Mouse (Mus musculus) CH12.LX (cell line): ENCODE results near the gene Rtl5. TPM values are rescaled to one million over a fixed set of nuclear protein-coding genes. Genes with fewer than 3 reads are reported as not detected.
A peak's percentile ranks its signal among the peaks of the same experiment; 100 is the strongest.

Experiments
- DNase-seq: peaks from one replicate; pipeline ENCODE4 v3.0.0-alpha.2; 2013; ENCODE audit errors: extremely low read depth
- H3K27ac ChIP-seq: 2 replicates; pipeline ENCODE4 v1.5.1; 2012; ENCODE audit warnings: low read depth, mild to moderate bottlenecking, control low read depth, moderate library complexity; ENCODE audit not compliant: insufficient read depth
- H3K27me3 ChIP-seq: replicated peaks from 2 replicates; pipeline ENCODE3; 2012; ENCODE audit warnings: inconsistent platforms
- H3K36me3 ChIP-seq, 2 experiments: replicated peaks in 1 of 2; 2 replicates each; pipeline versions ENCODE3 to v1.6.1; 2012; ENCODE audit warnings: inconsistent platforms in 1 of 2, low read length in 1 of 2, mild to moderate bottlenecking in 1 of 2, mixed read lengths in 1 of 2, moderate library complexity in 1 of 2; ENCODE audit not compliant: control insufficient read depth in 1 of 2, insufficient read depth in 1 of 2
- H3K4me1 ChIP-seq, 2 experiments: 2 replicates each; pipeline ENCODE4 v1.6.1; 2012; ENCODE audit warnings: inconsistent platforms in 1 of 2, moderate library complexity in 1 of 2; ENCODE audit not compliant: insufficient read depth in 2 of 2, control insufficient read depth in 1 of 2
- H3K4me2 ChIP-seq: 2 replicates; pipeline ENCODE4 v1.6.1; 2012; ENCODE audit warnings: low read depth, mild to moderate bottlenecking, control low read depth; ENCODE audit not compliant: poor library complexity, insufficient read depth, severe bottlenecking
- H3K4me3 ChIP-seq, 3 experiments: fragments of 150-350 bp in 1 of 3; sonication (generic) in 1 of 3; replicated peaks in 1 of 3; 2 replicates each; pipeline versions ENCODE3 to v1.5.1; 2011 to 2012; ENCODE audit warnings: low read depth in 2 of 3, low read length in 2 of 3, mild to moderate bottlenecking in 2 of 3, moderate library complexity in 2 of 3, control low read depth in 1 of 3, improper control_type of control experiment in 1 of 3, inconsistent platforms in 1 of 3, mixed read lengths in 1 of 3; ENCODE audit not compliant: poor library complexity in 1 of 3
- H3K79me2 ChIP-seq: replicated peaks from 2 replicates; pipeline ENCODE4 v1.6.1; 2012; ENCODE audit warnings: mild to moderate bottlenecking, moderate library complexity; ENCODE audit not compliant: control insufficient read depth, poor library complexity, insufficient read depth, severe bottlenecking; ENCODE audit errors: extremely low read depth
- H3K9ac ChIP-seq: 2 replicates; pipeline ENCODE4 v1.6.1; 2012; ENCODE audit warnings: low read depth, mild to moderate bottlenecking, control low read depth, moderate library complexity; ENCODE audit not compliant: insufficient read depth
- H3K9me3 ChIP-seq: replicated peaks from 2 replicates; pipeline ENCODE3; 2012; ENCODE audit warnings: low read length, inconsistent platforms, mixed read lengths
- BHLHE40 ChIP-seq: IDR thresholded peaks from 2 replicates; pipeline ENCODE4 v1.6.1; 2011; ENCODE audit warnings: mild to moderate bottlenecking, low read depth, low read length, improper control_type of control experiment
- CHD1 ChIP-seq: IDR thresholded peaks from 2 replicates; pipeline ENCODE4 v1.6.1; 2012; ENCODE audit warnings: low read depth, low read length, improper control_type of control experiment, inconsistent platforms
- CTCF ChIP-seq, 2 experiments: IDR thresholded peaks in 1 of 2; conservative IDR thresholded peaks in 1 of 2; 2 replicates each; pipeline ENCODE4 v1.5.1; 2011 to 2012; ENCODE audit warnings: low read depth in 2 of 2, low read length in 2 of 2, improper control_type of control experiment in 1 of 2, inconsistent platforms in 1 of 2, mild to moderate bottlenecking in 1 of 2, moderate library complexity in 1 of 2
- ELF1 ChIP-seq: IDR thresholded peaks from 2 replicates; pipeline ENCODE4 v1.6.1; 2014; ENCODE audit warnings: low read depth, mild to moderate bottlenecking, inconsistent platforms, low read length, improper control_type of control experiment
- ETS1 ChIP-seq: conservative IDR thresholded peaks from 2 replicates; pipeline ENCODE4 v1.6.1; 2012; ENCODE audit warnings: low read depth, mild to moderate bottlenecking, inconsistent platforms, low read length, improper control_type of control experiment, moderate library complexity
- GABPA ChIP-seq: IDR thresholded peaks from 2 replicates; pipeline ENCODE4 v1.6.1; 2012; ENCODE audit warnings: low read depth, low read length, improper control_type of control experiment, inconsistent platforms; ENCODE audit not compliant: insufficient replicate concordance
- JUN ChIP-seq: IDR thresholded peaks from 2 replicates; pipeline ENCODE4 v1.6.1; 2011; ENCODE audit warnings: low read depth, mild to moderate bottlenecking, low read length, improper control_type of control experiment, moderate library complexity; ENCODE audit not compliant: insufficient read depth
- JUND ChIP-seq: conservative IDR thresholded peaks from 2 replicates; pipeline ENCODE4 v1.6.1; 2011; ENCODE audit warnings: low read depth, low read length, improper control_type of control experiment
- MAFK ChIP-seq: IDR thresholded peaks from 2 replicates; pipeline ENCODE4 v1.6.1; 2011; ENCODE audit warnings: low read length, improper control_type of control experiment; ENCODE audit not compliant: insufficient replicate concordance
- MAX ChIP-seq: IDR thresholded peaks from 2 replicates; pipeline ENCODE4 v1.6.1; 2011; ENCODE audit warnings: low read length, improper control_type of control experiment
- MAZ ChIP-seq: IDR thresholded peaks from 2 replicates; pipeline ENCODE4 v1.6.1; 2012; ENCODE audit warnings: low read depth, mild to moderate bottlenecking, inconsistent platforms, low read length, improper control_type of control experiment, moderate library complexity
- MEF2A ChIP-seq: IDR thresholded peaks from 2 replicates; pipeline ENCODE4 v1.6.1; 2014; ENCODE audit warnings: low read depth, mild to moderate bottlenecking, inconsistent platforms, low read length, improper control_type of control experiment, borderline replicate concordance
- MXI1 ChIP-seq: IDR thresholded peaks from 2 replicates; pipeline ENCODE4 v1.6.1; 2011; ENCODE audit warnings: mild to moderate bottlenecking, low read depth, low read length, improper control_type of control experiment
- NRF1 ChIP-seq: IDR thresholded peaks from 2 replicates; pipeline ENCODE4 v1.6.1; 2014; ENCODE audit warnings: low read depth, mild to moderate bottlenecking, inconsistent platforms, low read length, improper control_type of control experiment, moderate library complexity
- POLR2A ChIP-seq: IDR thresholded peaks from 2 replicates; pipeline ENCODE4 v1.6.1; 2011; ENCODE audit warnings: low read depth, mild to moderate bottlenecking, improper control_type of control experiment, low read length
- POLR2AphosphoS2 ChIP-seq: IDR thresholded peaks from 2 replicates; pipeline ENCODE4 v1.6.1; 2011; ENCODE audit warnings: low read depth, low read length, improper control_type of control experiment
- RAD21 ChIP-seq: IDR thresholded peaks from 2 replicates; pipeline ENCODE4 v1.6.1; 2011; ENCODE audit warnings: low read depth, mild to moderate bottlenecking, low read length, improper control_type of control experiment, moderate library complexity
- SMC3 ChIP-seq: IDR thresholded peaks from 2 replicates; pipeline ENCODE4 v1.6.1; 2011; ENCODE audit warnings: low read depth, low read length, improper control_type of control experiment
- TCF12 ChIP-seq: IDR thresholded peaks from 2 replicates; pipeline ENCODE4 v1.6.1; 2014; ENCODE audit warnings: low read depth, mild to moderate bottlenecking, inconsistent platforms, low read length, improper control_type of control experiment
- UBTF ChIP-seq: IDR thresholded peaks from 2 replicates; pipeline ENCODE4 v1.6.1; 2012; ENCODE audit warnings: low read depth, mild to moderate bottlenecking, inconsistent platforms, low read length, improper control_type of control experiment, moderate library complexity
- ZC3H11A ChIP-seq: IDR thresholded peaks from 2 replicates; pipeline ENCODE4 v1.6.1; 2012; ENCODE audit warnings: low read depth, mild to moderate bottlenecking, inconsistent platforms, low read length, improper control_type of control experiment
- ZKSCAN1 ChIP-seq: IDR thresholded peaks from 2 replicates; pipeline ENCODE4 v1.6.1; 2012; ENCODE audit warnings: low read depth, inconsistent platforms, low read length, improper control_type of control experiment, borderline replicate concordance
- ZNF384 ChIP-seq: IDR thresholded peaks from 2 replicates; pipeline ENCODE4 v1.6.1; 2012; ENCODE audit warnings: low read depth, low read length, improper control_type of control experiment, inconsistent platforms
- dilution Hi-C: fragments of 300-500 bp; cut with MboI; formaldehyde crosslinking; loops from 2 replicates; pipeline ENCODE4 v1.14.3; 2020; ENCODE audit warnings: low sequenced_read_pairs; ENCODE audit not compliant: extremely low pct_unique_long_range_greater_than_20kb, extremely low pct_ligation_motif_present
- in situ Hi-C: fragments of 300-500 bp; cut with MboI; formaldehyde crosslinking; loops from 3 replicates; pipeline ENCODE4 v1.14.3; 2019; ENCODE audit warnings: low sequenced_read_pairs, low pct_ligation_motif_present, low pct_unique_long_range_greater_than_20kb, mixed read lengths
- polyA plus RNA-seq: library from polyadenylated mRNA; unstranded; fragments of >175 nt; gene quantifications from 2 replicates; pipeline ENCODE4 v1.2.1, GENCODE M21; 2012; ENCODE audit warnings: low read depth; ENCODE audit not compliant: insufficient read length
- total RNA-seq, 2 experiments: library from RNA; depleted of rRNA; stranded (reverse); fragments of 300-350 nt in 1 of 2; fragments of >200 nt in 1 of 2; gene quantifications; 2 replicates each; pipeline ENCODE4 v1.2.3; 2012 to 2014

Rtl5 gene
- total and polyA plus RNA-seq, 3 experiments: 0.51 to 0.79 (median 0.55) TPM

DNA sequence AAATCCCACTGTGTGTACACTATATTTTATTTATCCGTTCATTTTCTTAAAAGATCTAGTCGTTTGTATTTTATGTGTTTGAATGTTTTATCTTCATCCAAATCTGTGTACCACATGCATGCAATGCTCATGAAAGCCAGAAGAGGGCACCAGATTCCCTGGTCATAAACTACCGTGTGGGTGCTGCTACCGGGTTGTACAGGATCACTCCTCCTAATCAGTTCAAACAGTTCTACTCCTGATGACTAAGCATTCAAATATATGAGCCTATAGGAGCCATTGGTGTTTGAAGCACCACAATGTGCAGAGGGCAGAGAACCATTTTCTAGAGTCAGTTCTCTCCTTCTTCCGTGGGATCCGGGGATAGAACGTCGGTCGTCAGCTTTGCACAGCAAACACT lies 11.7 kb downstream of the Rtl5 start (continued):
- TF ChIP-seq GABPA (no peak), NRF1 (no peak), BHLHE40 (no peak), CTCF (conservative IDR thresholded peaks at IDR 0.05 in 1 of 2, IDR thresholded peaks at IDR 0.05 in 1 of 2; ENCODE audit: low read depth in 2 of 2, low read length in 2 of 2) (peak; percentile 47 to 63; a peak in 3 of 4 replicates), SMC3 (peak; percentile 18), CHD1 (no peak), JUND (no peak)

DNA sequence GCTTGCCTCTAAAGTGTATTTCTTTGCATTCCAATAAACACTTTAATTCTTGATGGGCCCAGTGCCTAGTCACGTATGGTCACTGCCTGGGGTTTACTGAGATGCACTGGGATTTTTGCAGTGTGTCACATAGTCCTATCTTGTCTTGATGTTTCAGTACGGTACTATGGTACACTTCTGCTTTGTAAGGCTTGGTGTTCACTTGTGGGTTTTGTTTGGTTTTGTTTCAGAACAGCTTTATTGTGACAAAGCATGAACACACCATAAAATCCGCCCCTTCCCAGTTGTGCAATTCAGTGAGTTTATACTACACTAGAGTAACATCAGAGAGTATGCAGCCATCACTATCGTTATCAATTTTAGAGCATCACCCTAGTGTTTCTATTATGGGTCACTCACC lies 17.1 kb downstream of the Rtl5 start:
- TF ChIP-seq SMC3: no peak
- TF ChIP-seq MAZ: no peak
- no peak for TF ChIP-seq RAD21
- no peak for TF ChIP-seq ZC3H11A
- no peaks in the 10 kb centered on the region for H3K4me1 ChIP-seq
- H3K27me3 ChIP-seq: no peaks in the 10 kb centered on the region
- in situ Hi-C loops: loop anchor here (25.0 kb wide), 1 partner anchor 92 kb away; no protein-coding TSS in a partner anchor
- H3K36me3 ChIP-seq: no peaks in the 10 kb centered on the region
- no peak overlapping the region for H3K4me2 ChIP-seq
- no peak for DNase-seq
- H3K9me3 ChIP-seq: no peaks in the 10 kb centered on the region
- no peak overlapping the region for H3K9ac ChIP-seq
- dilution Hi-C loops: no loop called here
- H3K79me2 ChIP-seq: no peaks in the 10 kb centered on the region
- no peak overlapping the region for H3K27ac ChIP-seq
- H3K4me3 ChIP-seq: no peak overlapping the region

GRCm38 (mm10) chrX:102053371-102053770 lies 17.7 kb downstream of the Rtl5 start:
- Histone ChIP-seq H3K27ac (no peak overlapping the region), H3K4me2 (no peak overlapping the region), H3K27me3 (no peaks in the 10 kb centered on the region), H3K9ac (no peak overlapping the region), H3K36me3 (no peaks in the 10 kb centered on the region), H3K79me2 (no peaks in the 10 kb centered on the region), H3K9me3 (no peaks in the 10 kb centered on the region), H3K4me3 (no peak overlapping the region), H3K4me1 (no peaks in the 10 kb centered on the region)
- no peak for DNase-seq
- no peak for TF ChIP-seq JUN
- no peak for TF ChIP-seq MAX
- no peak for TF ChIP-seq BHLHE40
- no peak for TF ChIP-seq POLR2AphosphoS2
- TF ChIP-seq UBTF: no peak
- TF ChIP-seq TCF12: no peak
- no peak for TF ChIP-seq RAD21
- TF ChIP-seq MAZ: no peak
- no peak for TF ChIP-seq POLR2A
- TF ChIP-seq ELF1: no peak
- no peak for TF ChIP-seq ETS1
- no peak for TF ChIP-seq MEF2A
- TF ChIP-seq GABPA: no peak
- no peak for TF ChIP-seq ZNF384
- TF ChIP-seq CHD1: no peak
- TF ChIP-seq MAFK: no peak
- no peak for TF ChIP-seq MXI1
- no peak for TF ChIP-seq ZKSCAN1
- dilution Hi-C loops (no loop called here), in situ Hi-C loops (loop anchor here (25.0 kb wide), 1 partner anchor 91 kb away; no protein-coding TSS in a partner anchor)
